Mouse (Mus musculus) liver, adult 2 months (tissue): ENCODE measurements at regions not wholly inside any gene's neighbourhood (a gene's known extent, or its start where the extent isn't known, plus 50 kb on each side); places are given as distances from the start of the nearest gene placed in this dataset.

Experiments
- CTCF ChIP-seq: fragments of 200-500 bp; IDR thresholded peaks from 2 replicates; pipeline ENCODE4 v1.5.1; 2011; ENCODE audit warnings: low read depth, low read length, control low read depth
- POLR2A ChIP-seq: fragments of 200-500 bp; IDR thresholded peaks from 2 replicates; pipeline ENCODE4 v1.6.1; 2011; ENCODE audit warnings: low read length, control low read depth; ENCODE audit not compliant: insufficient read depth; ENCODE audit errors: extremely low read depth

GRCm38 (mm10) chr1:42781533-42781932 is 69.5 kb upstream of the Mrps9 start:
- TF ChIP-seq POLR2A (no peak), CTCF (no peak)
